Mouse (Mus musculus) liver, embryonic 16.5 days (tissue): ENCODE data around the gene Palm3. TPM values are rescaled to one million over a fixed set of nuclear protein-coding genes. Genes with fewer than 3 reads are reported as not detected.

Experiments used
- ATAC-seq: fragments of 200-750 bp; cut with Nextera tagmentation; 2 replicates; pipeline ENCODE4 v1.8.0; 2017; ENCODE audit warnings: low read depth, mild to moderate bottlenecking, moderate number of reproducible peaks, moderate library complexity
- H3K27ac ChIP-seq: fragments of 300-500 bp; sonication (generic); 2 replicates; pipeline ENCODE4 v1.5.1; 2014; ENCODE audit warnings: mild to moderate bottlenecking, low read length
- H3K27me3 ChIP-seq: fragments of 300-500 bp; sonication (generic); 2 replicates; pipeline ENCODE4 v1.6.1; 2014; ENCODE audit warnings: low read depth, low read length, mixed read lengths; ENCODE audit not compliant: control insufficient read depth, insufficient read depth
- H3K36me3 ChIP-seq: fragments of 300-500 bp; sonication (generic); 2 replicates; pipeline ENCODE4 v1.6.1; 2014; ENCODE audit warnings: mild to moderate bottlenecking; ENCODE audit not compliant: control insufficient read depth, insufficient read depth
- H3K4me1 ChIP-seq: fragments of 300-500 bp; sonication (generic); 2 replicates; pipeline ENCODE4 v1.6.1; 2014; ENCODE audit warnings: low read depth, low read length, mixed read lengths; ENCODE audit not compliant: control insufficient read depth
- H3K4me2 ChIP-seq: fragments of 300-500 bp; sonication (generic); 2 replicates; pipeline ENCODE4 v1.6.1; 2014; ENCODE audit warnings: low read depth, low read length, mixed read lengths
- H3K4me3 ChIP-seq: fragments of 300-500 bp; sonication (generic); 2 replicates; pipeline ENCODE4 v1.5.1; 2014; ENCODE audit warnings: low read depth, mild to moderate bottlenecking, low read length
- H3K9ac ChIP-seq: fragments of 300-500 bp; sonication (generic); 2 replicates; pipeline ENCODE4 v1.6.1; 2014; ENCODE audit warnings: low read depth, low read length
- H3K9me3 ChIP-seq: fragments of 300-500 bp; sonication (generic); replicated peaks from 2 replicates; pipeline ENCODE4 v1.6.1; 2016; ENCODE audit warnings: low read length; ENCODE audit not compliant: control insufficient read depth
- WGBS: fragments of 180-500 bp; shearing (Covaris S2); extraction: QIAGEN DNeasy Blood & Tissue Kit; methylation state at CpG from one replicate; pipeline ENCODE4 v1.1.7; 2014; ENCODE audit not compliant: insufficient replicate concordance; 5-methylcytosine and 5-hydroxymethylcytosine counted together
- polyA plus RNA-seq: library from polyadenylated mRNA; unstranded; fragments of >200 nt; fragmentation: Nextera tagmentation; extraction: Ambion mirVana; gene quantifications from 2 replicates; pipeline ENCODE4 v1.2.1, GENCODE M21; 2015

Gene Palm3
- polyA plus RNA-seq, 1 experiment from 2014 or later, result 0.15 TPM

GRCm38 (mm10) chr8:84012499-84013165 lies 8.6 kb upstream of the Palm3 start:
- Histone ChIP-seq H3K4me2 (peak overlapping the region; percentile 76), H3K36me3 (no peaks in the 10 kb centered on the region), H3K27me3 (peaks cover 48% of the 10 kb centered on the region), H3K27ac (no peak overlapping the region), H3K4me1 (peaks cover 12% of the 10 kb centered on the region), H3K9ac (no peak overlapping the region), H3K4me3 (peak overlapping the region; percentile 54), H3K9me3 (no peaks in the 10 kb centered on the region)
- 0 out of 2 replicates have a peak, but pooled peaks have one; percentile 23 for ATAC-seq
- 10% methylated on average over 35 of the region's 35 CpGs for WGBS

GRCm38 (mm10) chr8:84015833-84016232 lies 5.4 kb upstream of the Palm3 start:
- WGBS, result 73% methylated on average over 5 of the region's 5 CpGs
- Histone ChIP-seq H3K9me3 (no peaks in the 10 kb centered on the region), H3K27me3 (peaks cover 50% of the 10 kb centered on the region), H3K27ac (no peak overlapping the region), H3K9ac (no peak overlapping the region), H3K4me1 (peaks cover 12% of the 10 kb centered on the region), H3K4me3 (no peak overlapping the region), H3K36me3 (no peaks in the 10 kb centered on the region), H3K4me2 (no peak overlapping the region)
- ATAC-seq, result no peak

- Histone ChIP-seq H3K9me3 (no peaks in the 10 kb centered on the region), H3K4me1 (no peaks in the 10 kb centered on the region; the same call in 1 of the 2 replicates), H3K4me3 (no peak overlapping the region), H3K4me2 (no peak overlapping the region), H3K36me3 (no peaks in the 10 kb centered on the region), H3K27ac (no peak overlapping the region), H3K27me3 (peaks cover 48% of the 10 kb centered on the region), H3K9ac (no peak overlapping the region)
- WGBS, result 60% methylated on average over 9 of the region's 9 CpGs
- ATAC-seq, result no peak
Measured at GRCm38 (mm10) chr8:84019738-84020137, 1.5 kb upstream of the Palm3 start.

- Histone ChIP-seq H3K27me3 (peaks cover 64% of the 10 kb centered on the region), H3K9ac (no peak overlapping the region), H3K4me2 (no peak overlapping the region), H3K27ac (no peak overlapping the region), H3K36me3 (no peaks in the 10 kb centered on the region), H3K4me1 (peaks cover 6% of the 10 kb centered on the region), H3K9me3 (no peaks in the 10 kb centered on the region), H3K4me3 (no peak overlapping the region)
- no peak for ATAC-seq
- 39% methylated on average over 12 of the region's 12 CpGs for WGBS
Measured at GRCm38 (mm10) chr8:84021569-84021968, 298 bp downstream of the Palm3 start.

- Histone ChIP-seq H3K4me3 (no peak overlapping the region), H3K4me2 (no peak overlapping the region), H3K9ac (no peak overlapping the region), H3K36me3 (no peaks in the 10 kb centered on the region), H3K4me1 (peaks cover 6% of the 10 kb centered on the region), H3K9me3 (no peaks in the 10 kb centered on the region), H3K27me3 (peaks cover 69% of the 10 kb centered on the region), H3K27ac (no peak overlapping the region)
- no peak for ATAC-seq
- WGBS, result 21% methylated on average over 5 of the region's 5 CpGs
Measured at GRCm38 (mm10) chr8:84023085-84023484, 1.8 kb downstream of the Palm3 start.

- no peak overlapping the region for H3K4me2 ChIP-seq
- H3K9ac ChIP-seq, result no peak overlapping the region
- no peak overlapping the region for H3K4me3 ChIP-seq
- no peaks in the 10 kb centered on the region for H3K9me3 ChIP-seq
- no peak for ATAC-seq
- H3K4me1 ChIP-seq, result peaks cover 6% of the 10 kb centered on the region
- peaks cover 65% of the 10 kb centered on the region for H3K27me3 ChIP-seq
- H3K27ac ChIP-seq, result no peak overlapping the region
- 46% methylated on average over 1 of the region's 1 CpGs for WGBS
- H3K36me3 ChIP-seq, result no peaks in the 10 kb centered on the region
Measured at GRCm38 (mm10) chr8:84023631-84024030, 2.4 kb downstream of the Palm3 start.

- no peaks in the 10 kb centered on the region for H3K9me3 ChIP-seq
- H3K4me2 ChIP-seq, result no peak overlapping the region
- no peaks in the 10 kb centered on the region for H3K36me3 ChIP-seq
- no peak overlapping the region for H3K4me3 ChIP-seq
- peaks cover 6% of the 10 kb centered on the region for H3K4me1 ChIP-seq
- WGBS, result 17% methylated on average over 10 of the region's 10 CpGs
- ATAC-seq, result no peak
- H3K9ac ChIP-seq, result no peak overlapping the region
- H3K27ac ChIP-seq, result no peak overlapping the region
- H3K27me3 ChIP-seq, result peaks cover 65% of the 10 kb centered on the region
Measured at GRCm38 (mm10) chr8:84024171-84024570, 2.9 kb downstream of the Palm3 start.

GRCm38 (mm10) chr8:84025863-84026262 lies 4.6 kb downstream of the Palm3 start:
- under 1% methylated on average over 41 of the region's 41 CpGs for WGBS
- H3K27me3 ChIP-seq, result peaks cover 54% of the 10 kb centered on the region
- peaks cover 6% of the 10 kb centered on the region for H3K4me1 ChIP-seq
- no peaks in the 10 kb centered on the region for H3K36me3 ChIP-seq
- H3K4me3 ChIP-seq, result peak overlapping the region; percentile 34; the same call in 1 of the 2 replicates
- ATAC-seq, result peak; percentile 59
- peak overlapping the region; percentile 55 for H3K4me2 ChIP-seq
- H3K9me3 ChIP-seq, result no peaks in the 10 kb centered on the region
- H3K9ac ChIP-seq, result no peak overlapping the region
- no peak overlapping the region for H3K27ac ChIP-seq

GRCm38 (mm10) chr8:84027449-84027848 lies 6.2 kb downstream of the Palm3 start:
- WGBS, result 10% methylated on average over 10 of the region's 10 CpGs
- Histone ChIP-seq H3K27ac (no peak overlapping the region), H3K9ac (no peak overlapping the region), H3K4me3 (no peak overlapping the region), H3K4me1 (peaks cover 6% of the 10 kb centered on the region), H3K9me3 (no peaks in the 10 kb centered on the region), H3K4me2 (no peak overlapping the region), H3K27me3 (peaks cover 42% of the 10 kb centered on the region), H3K36me3 (no peaks in the 10 kb centered on the region)
- ATAC-seq, result no peak
